Mouse (Mus musculus) spleen, adult 2 months (tissue): ENCODE results near the gene Wwox.

Experiments used
- CTCF ChIP-seq: fragments of 200-500 bp; IDR thresholded peaks from 2 replicates; pipeline ENCODE4 v1.5.1; 2011; ENCODE audit warnings: mild to moderate bottlenecking, inconsistent platforms; ENCODE audit not compliant: insufficient read depth, insufficient read length, insufficient replicate concordance; ENCODE audit errors: extremely low read depth
- POLR2A ChIP-seq: fragments of 200-500 bp; IDR thresholded peaks from 2 replicates; pipeline ENCODE4 v1.6.1; 2011; ENCODE audit warnings: low read depth, low read length, inconsistent platforms

DNA sequence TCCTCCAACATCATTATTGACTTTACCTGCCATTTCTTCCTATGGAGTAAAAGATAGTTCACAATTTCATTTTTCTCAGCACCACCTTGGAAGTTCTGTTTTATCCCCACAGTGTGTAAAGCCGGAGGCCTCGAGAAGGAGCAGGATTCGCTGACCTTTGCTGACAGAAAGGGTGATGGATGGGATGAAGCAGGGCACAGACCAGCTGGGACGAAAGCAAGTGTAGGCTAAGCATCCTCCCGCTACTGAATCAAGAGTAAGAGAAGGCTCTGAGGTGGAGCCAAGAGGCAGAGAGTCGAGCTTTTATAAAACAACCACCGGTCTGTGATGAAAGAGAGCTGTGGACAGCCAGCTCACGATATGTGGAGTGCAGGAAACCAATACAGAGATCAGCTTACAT, 850.8 kb downstream of the Wwox start:
- TF ChIP-seq CTCF, result no peak
- TF ChIP-seq POLR2A, result no peak
